Mouse (Mus musculus) megakaryocyte-erythroid progenitor cell, adult 5-6 weeks (primary cell): ENCODE results near the gene Miip. TPM values are rescaled to one million over a fixed set of nuclear protein-coding genes. Genes with fewer than 3 reads are reported as not detected.

Experiments used
- total RNA-seq, 2 experiments: library from RNA; stranded (forward) in 1 of 2; stranded (reverse) in 1 of 2; fragments of 200-1000, 215-1000 nt in 1 of 2; fragments of >200 nt in 1 of 2; fragmentation: Nextera tagmentation in 1 of 2; gene quantifications; 2 replicates each; pipeline ENCODE4 v1.2.3; 2014 to 2017

Miip gene
- total RNA-seq, 2 experiments from 2014 or later = 36.7 to 75.8 TPM

Other genes with a start within 250 kb of the Miip start
- gene Zfp979, start 226.3 kb downstream of the Miip start, total RNA-seq (2014; fragmentation: Nextera tagmentation) = not detected in 2 replicates
- gene Zfp979, start 226.3 kb downstream of the Miip start, total RNA-seq (2017) = 3.3 and 4.3 TPM in 2 replicates
- not detected in 2 replicates for gene Zfp534, start 166.3 kb downstream of the Miip start, total RNA-seq (2014; fragmentation: Nextera tagmentation)
- not detected in 2 replicates for gene Zfp534, start 166.3 kb downstream of the Miip start, total RNA-seq (2017)
- 40.3 and 44.9 TPM in 2 replicates for gene Zfp984, start 59.0 kb downstream of the Miip start, total RNA-seq (2014; fragmentation: Nextera tagmentation)
- gene Zfp984, start 59.0 kb downstream of the Miip start, total RNA-seq (2017) = 47.6 and 71.4 TPM in 2 replicates
- gene Zfp933, start 20.4 kb downstream of the Miip start, total RNA-seq (2014; fragmentation: Nextera tagmentation) = 4.2 and 9.7 TPM in 2 replicates
- 4.2 and 6.4 TPM in 2 replicates for gene Zfp933, start 20.4 kb downstream of the Miip start, total RNA-seq (2017)
- 6.2 and 12.6 TPM in 2 replicates for gene Fv1, start 163 bp upstream of the Miip start, total RNA-seq (2014; fragmentation: Nextera tagmentation)
- 10.4 and 21.7 TPM in 2 replicates for gene Fv1, start 163 bp upstream of the Miip start, total RNA-seq (2017)
- gene Mfn2, start 35.9 kb upstream of the Miip start, total RNA-seq (2014; fragmentation: Nextera tagmentation) = 26.1 and 28.1 TPM in 2 replicates
- 22.2 and 32.1 TPM in 2 replicates for gene Mfn2, start 35.9 kb upstream of the Miip start, total RNA-seq (2017)
- 1.3 and 5.4 TPM in 2 replicates for gene Plod1, start 68.0 kb upstream of the Miip start, total RNA-seq (2014; fragmentation: Nextera tagmentation)
- gene Plod1, start 68.0 kb upstream of the Miip start, total RNA-seq (2017) = 1.8 and 2.9 TPM in 2 replicates
- gene 2510039O18Rik, start 72.1 kb upstream of the Miip start, total RNA-seq (2014; fragmentation: Nextera tagmentation) = 22.5 and 23.7 TPM in 2 replicates
- 21.4 and 27.4 TPM in 2 replicates for gene 2510039O18Rik, start 72.1 kb upstream of the Miip start, total RNA-seq (2017)
- gene Nppb, start 117.0 kb upstream of the Miip start, total RNA-seq (2014; fragmentation: Nextera tagmentation) = not detected in 2 replicates
- not detected in 2 replicates for gene Nppb, start 117.0 kb upstream of the Miip start, total RNA-seq (2017)
- not detected in 2 replicates for gene Nppa, start 131.9 kb upstream of the Miip start, total RNA-seq (2014; fragmentation: Nextera tagmentation)
- not detected in 2 replicates for gene Nppa, start 131.9 kb upstream of the Miip start, total RNA-seq (2017)
- 5.6 and 6.9 TPM in 2 replicates for gene Clcn6, start 170.0 kb upstream of the Miip start, total RNA-seq (2014; fragmentation: Nextera tagmentation)
- gene Clcn6, start 170.0 kb upstream of the Miip start, total RNA-seq (2017) = 2.9 and 4.4 TPM in 2 replicates
- 2.2 and 5.8 TPM in 2 replicates for gene Mthfr, start 170.3 kb upstream of the Miip start, total RNA-seq (2014; fragmentation: Nextera tagmentation)
- gene Mthfr, start 170.3 kb upstream of the Miip start, total RNA-seq (2017) = 3.3 and 4.0 TPM in 2 replicates
- gene Agtrap, start 219.2 kb upstream of the Miip start, total RNA-seq (2014; fragmentation: Nextera tagmentation) = 15.4 and 26.3 TPM in 2 replicates
- 11.6 and 20.4 TPM in 2 replicates for gene Agtrap, start 219.2 kb upstream of the Miip start, total RNA-seq (2017)